Mouse (Mus musculus) ES-E14 (cell line): ENCODE results near the gene Ltf.

ENCODE experiments used
- CHD2 ChIP-seq: IDR thresholded peaks from 2 replicates; pipeline ENCODE4 v1.6.1; 2014; ENCODE audit warnings: mild to moderate bottlenecking, low read depth, low read length, inconsistent platforms
- MAFK ChIP-seq: IDR thresholded peaks from 2 replicates; pipeline ENCODE4 v1.6.1; 2014; ENCODE audit warnings: mild to moderate bottlenecking, low read depth, low read length, inconsistent platforms; ENCODE audit not compliant: insufficient read depth
- ZC3H11A ChIP-seq: IDR thresholded peaks from 2 replicates; pipeline ENCODE4 v1.6.1; 2012; ENCODE audit warnings: low read depth, mild to moderate bottlenecking, inconsistent platforms, low read length, borderline replicate concordance

DNA sequence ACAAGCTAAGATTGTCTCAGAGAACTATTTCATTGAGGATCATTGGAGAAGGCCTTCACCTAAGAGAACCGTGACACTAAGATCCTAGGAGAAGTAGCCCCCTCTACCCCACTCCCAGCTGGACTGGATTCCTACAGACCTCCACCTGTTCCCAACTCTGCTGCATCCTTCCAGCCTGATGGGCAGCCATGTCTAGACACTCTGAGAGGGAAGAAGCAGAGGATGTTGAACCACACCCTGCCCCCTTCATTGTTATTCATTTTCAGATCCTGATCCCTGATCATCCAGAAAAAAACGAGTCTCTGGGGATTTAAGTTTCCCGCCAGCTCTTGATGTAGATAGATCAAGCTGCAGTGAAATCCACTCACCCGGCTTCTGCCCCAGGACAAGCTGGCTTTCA, 53.9 kb downstream of the Ltf start:
- TF ChIP-seq MAFK: no peak
- no peak for TF ChIP-seq CHD2
- TF ChIP-seq ZC3H11A: no peak
